Mouse (Mus musculus): ENCODE measurements at regions not wholly inside any gene's neighbourhood (a gene's known extent, or its start where the extent isn't known, plus 50 kb on each side); places are given as distances from the start of the nearest gene placed in this dataset.

- TF ChIP-seq CTCF (IDR thresholded peaks at IDR 0.05; ENCODE audit: borderline replicate concordance, insufficient read depth, low read depth, low read length) (no peak), POLR2A (IDR thresholded peaks at IDR 0.05; ENCODE audit: borderline replicate concordance, insufficient read depth, low read length) (no peak)
These were observed 112.0 kb upstream of the Itga4 start for GRCm38 (mm10) chr2:79143196-79143595.
